Mouse (Mus musculus) neural tube, embryonic 11.5 days (tissue): ENCODE results near the gene Cfap69. TPM values are rescaled to one million over a fixed set of nuclear protein-coding genes. Genes with fewer than 3 reads are reported as not detected.

Source experiments
- ATAC-seq: fragments of 200-750 bp; cut with Nextera tagmentation; 2 replicates; pipeline ENCODE4 v1.8.0; 2017; ENCODE audit warnings: moderate number of reproducible peaks, mild to moderate bottlenecking, moderate TSS enrichment, moderate library complexity; ENCODE audit not compliant: insufficient read depth, low FRiP score, low TSS enrichment
- DNase-seq: peaks from one replicate; pipeline ENCODE4 v3.0.0-alpha.2; 2015; ENCODE audit warnings: low spot score
- H3K27ac ChIP-seq: fragments of 300-500 bp; sonication (generic); 2 replicates; pipeline ENCODE4 v1.5.1; 2014; ENCODE audit warnings: low read depth, mild to moderate bottlenecking, low read length
- H3K27me3 ChIP-seq: fragments of 300-500 bp; sonication (generic); 2 replicates; pipeline ENCODE4 v1.6.1; 2014; ENCODE audit warnings: mild to moderate bottlenecking, low read length, mixed read lengths; ENCODE audit not compliant: control insufficient read depth, insufficient read depth
- H3K36me3 ChIP-seq: fragments of 300-500 bp; sonication (generic); 2 replicates; pipeline ENCODE4 v1.6.1; 2014; ENCODE audit warnings: mild to moderate bottlenecking, low read length, moderate library complexity, mixed read lengths; ENCODE audit not compliant: control insufficient read depth, insufficient read depth
- H3K4me1 ChIP-seq: fragments of 300-500 bp; sonication (generic); 2 replicates; pipeline ENCODE4 v1.6.1; 2014; ENCODE audit warnings: low read length, mixed read lengths; ENCODE audit not compliant: control insufficient read depth, insufficient read depth
- H3K4me2 ChIP-seq: fragments of 300-500 bp; sonication (generic); 2 replicates; pipeline ENCODE4 v1.6.1; 2014; ENCODE audit warnings: low read depth, mild to moderate bottlenecking, moderate library complexity
- H3K4me3 ChIP-seq: fragments of 300-500 bp; sonication (generic); 2 replicates; pipeline ENCODE4 v1.5.1; 2014; ENCODE audit warnings: low read depth, low read length
- H3K9ac ChIP-seq: fragments of 300-500 bp; sonication (generic); 2 replicates; pipeline ENCODE4 v1.6.1; 2014; ENCODE audit warnings: mild to moderate bottlenecking, low read length
- H3K9me3 ChIP-seq: fragments of 300-500 bp; sonication (generic); 2 replicates; pipeline ENCODE4 v1.6.1; 2016; ENCODE audit warnings: low read length; ENCODE audit not compliant: control insufficient read depth
- WGBS: fragments of 180-500 bp; shearing (Covaris S2); extraction: QIAGEN DNeasy Blood & Tissue Kit; methylation state at CpG from one replicate; pipeline ENCODE4 v1.1.7; 2014; 5-methylcytosine and 5-hydroxymethylcytosine counted together
- polyA plus RNA-seq: library from polyadenylated mRNA; unstranded; fragments of >200 nt; fragmentation: Nextera tagmentation; extraction: Ambion mirVana; gene quantifications from 2 replicates; pipeline ENCODE4 v1.2.1, GENCODE M21; 2014

The Cfap69 gene
- polyA plus RNA-seq, 1 experiment from 2014 or later, result 5.1 TPM

- no peak overlapping the region for H3K27ac ChIP-seq
- H3K4me1 ChIP-seq, result no peaks in the 10 kb centered on the region
- H3K9ac ChIP-seq, result no peak overlapping the region
- no peaks in the 10 kb centered on the region for H3K9me3 ChIP-seq
- DNase-seq (no peak), ATAC-seq (no peak)
- no peaks in the 10 kb centered on the region for H3K36me3 ChIP-seq
- no peak overlapping the region for H3K4me3 ChIP-seq
- no peak overlapping the region for H3K4me2 ChIP-seq
- H3K27me3 ChIP-seq, result no peaks in the 10 kb centered on the region
- 67% methylated on average over 4 of the region's 4 CpGs for WGBS
Observed at GRCm38 (mm10) chr5:5618329-5618728, 45.7 kb downstream of the Cfap69 start.

- no peaks in the 10 kb centered on the region for H3K27me3 ChIP-seq
- H3K4me2 ChIP-seq, result no peak overlapping the region
- no peak overlapping the region for H3K4me3 ChIP-seq
- ATAC-seq, result no peak
- H3K9me3 ChIP-seq, result no peaks in the 10 kb centered on the region
- H3K9ac ChIP-seq, result no peak overlapping the region
- DNase-seq, result no peak
- WGBS, result 55% methylated on average over 3 of the region's 3 CpGs
- no peaks in the 10 kb centered on the region for H3K4me1 ChIP-seq
- no peak overlapping the region for H3K27ac ChIP-seq
- no peaks in the 10 kb centered on the region for H3K36me3 ChIP-seq
Observed at GRCm38 (mm10) chr5:5610540-5610939, 53.5 kb downstream of the Cfap69 start.

GRCm38 (mm10) chr5:5587686-5588085, 76.4 kb downstream of the Cfap69 start:
- H3K27ac ChIP-seq, result no peak overlapping the region
- ATAC-seq (no peak), DNase-seq (no peak)
- no peaks in the 10 kb centered on the region for H3K9me3 ChIP-seq
- no peak overlapping the region for H3K4me3 ChIP-seq
- no peak overlapping the region for H3K9ac ChIP-seq
- no peaks in the 10 kb centered on the region for H3K36me3 ChIP-seq
- WGBS, result 87% methylated on average over 3 of the region's 3 CpGs
- H3K4me1 ChIP-seq, result no peaks in the 10 kb centered on the region
- H3K4me2 ChIP-seq, result no peak overlapping the region
- no peaks in the 10 kb centered on the region for H3K27me3 ChIP-seq

- WGBS, result under 1% methylated on average over 24 of the region's 24 CpGs
- Histone ChIP-seq H3K9ac (peak within 1 kb of the TSS; percentile 49), H3K27ac (no peak within 1 kb of the TSS), H3K36me3 (no peaks in the 10 kb centered on the region), H3K4me2 (peak within 1 kb of the TSS; percentile 77), H3K27me3 (no peaks in the 10 kb centered on the region), H3K4me3 (peak within 1 kb of the TSS; percentile 45), H3K4me1 (no peaks in the 10 kb centered on the region), H3K9me3 (no peaks in the 10 kb centered on the region)
- peak; percentile 59 for DNase-seq
- peak; percentile 91 for ATAC-seq
Observed at GRCm38 (mm10) chr5:5573749-5574317, 90.2 kb downstream of the Cfap69 start, which contains the start of gene Gm8773. Gene Gm8773, plus strand, starts transcription at chr5:5573799.

GRCm38 (mm10) chr5:5562435-5562834, 101.6 kb downstream of the Cfap69 start:
- ATAC-seq (no peak), DNase-seq (no peak)
- Histone ChIP-seq H3K4me3 (no peak overlapping the region), H3K27ac (no peak overlapping the region), H3K9me3 (no peaks in the 10 kb centered on the region), H3K4me2 (no peak overlapping the region), H3K4me1 (no peaks in the 10 kb centered on the region), H3K9ac (no peak overlapping the region), H3K27me3 (no peaks in the 10 kb centered on the region), H3K36me3 (no peaks in the 10 kb centered on the region)
- WGBS, result 84% methylated on average over 3 of the region's 3 CpGs

GRCm38 (mm10) chr5:5561041-5561706, 102.9 kb downstream of the Cfap69 start:
- no peaks in the 10 kb centered on the region for H3K27me3 ChIP-seq
- no peak overlapping the region for H3K9ac ChIP-seq
- no peak overlapping the region for H3K4me3 ChIP-seq
- H3K4me1 ChIP-seq, result no peaks in the 10 kb centered on the region
- WGBS, result 75% methylated on average over 4 of the region's 4 CpGs
- DNase-seq (no peak), ATAC-seq (no peak)
- H3K36me3 ChIP-seq, result no peaks in the 10 kb centered on the region
- H3K27ac ChIP-seq, result no peak overlapping the region
- H3K4me2 ChIP-seq, result no peak overlapping the region
- H3K9me3 ChIP-seq, result no peaks in the 10 kb centered on the region

- 41% methylated on average over 8 of the region's 8 CpGs for WGBS
- ATAC-seq (peak; percentile 21), DNase-seq (no peak)
- H3K4me2 ChIP-seq, result peak overlapping the region; percentile 64
- no peaks in the 10 kb centered on the region for H3K4me1 ChIP-seq
- peak overlapping the region; percentile 60 for H3K4me3 ChIP-seq
- H3K36me3 ChIP-seq, result no peaks in the 10 kb centered on the region
- no peaks in the 10 kb centered on the region for H3K27me3 ChIP-seq
- H3K27ac ChIP-seq, result no peak overlapping the region
- peak overlapping the region; percentile 76 for H3K9ac ChIP-seq
- no peaks in the 10 kb centered on the region for H3K9me3 ChIP-seq
Observed at GRCm38 (mm10) chr5:5559798-5560197, 104.2 kb downstream of the Cfap69 start.

- Histone ChIP-seq H3K36me3 (0 out of 2 replicates have a peak, but pooled peaks cover 3% of the 10 kb centered on the region), H3K4me2 (peak within 1 kb of the TSS; percentile 64), H3K9ac (peak within 1 kb of the TSS; percentile 76), H3K9me3 (no peaks in the 10 kb centered on the region), H3K27me3 (no peaks in the 10 kb centered on the region), H3K4me3 (peak within 1 kb of the TSS; percentile 60), H3K4me1 (no peaks in the 10 kb centered on the region), H3K27ac (0 out of 2 replicates have a peak within 1 kb of the TSS, but pooled peaks have one; percentile 54)
- DNase-seq (peak; percentile 94), ATAC-seq (peak; percentile 98)
- under 1% methylated on average over 43 of the region's 43 CpGs for WGBS
Observed at GRCm38 (mm10) chr5:5559079-5559740, 104.8 kb downstream of the Cfap69 start, which contains the start of gene Gtpbp10. Gene Gtpbp10, minus strand, starts transcription at chr5:5559538.
